Comparison of ENCODE assay signal across 29 mouse cellular contexts in the genomic region with DNA sequence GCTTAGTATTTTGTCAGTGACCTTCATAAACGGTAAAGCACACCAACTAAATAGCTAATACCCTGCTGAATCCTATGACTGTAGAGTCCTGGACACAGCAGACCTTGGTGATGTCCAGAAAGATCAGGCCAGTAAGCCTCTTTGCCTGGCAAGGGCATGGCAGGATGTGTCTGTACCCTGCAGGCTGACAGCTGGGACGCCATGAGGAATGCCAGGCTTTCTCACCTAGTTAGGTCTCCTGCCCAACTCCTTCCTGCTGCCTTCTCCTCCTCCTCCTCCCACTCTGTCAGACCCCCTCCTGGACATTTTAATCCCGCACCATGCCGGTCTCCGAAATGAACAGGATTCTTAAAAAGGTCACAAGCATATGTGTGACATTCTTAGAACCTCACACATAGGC.
DNase-seq lines count a peak whose midpoint lies in the region; ATAC-seq and TF ChIP-seq lines count a peak whose summit lies in the region.
"Had no signal": no experiment of that assay in that cellular context is flagged by ENCODE, and none has a peak within 500 bp of the region (broad histone marks: within the 10 kb centered on the region; RNA-seq: fewer than 3 reads in every experiment).

No protein-coding gene starts in this region.

- WGBS in hindbrain, postnatal 0 days, result 81% methylated on average over 5 of the region's 5 CpGs
- WGBS in hindbrain, embryonic 16.5 days, result 88% methylated on average over 5 of the region's 5 CpGs
- WGBS in cerebellum, adult 2 months, result 15% methylated on average over 5 of the region's 5 CpGs

- H3K9ac ChIP-seq in hindbrain, postnatal 0 days (replicated peaks; ENCODE audit: low read length), result no peak overlapping the region
- no peak overlapping the region for H3K9ac ChIP-seq in hindbrain, embryonic 16.5 days (ENCODE audit: low read depth, low read length)
- H3K9ac ChIP-seq: embryonic facial prominence, embryonic 15.5 days; forebrain, embryonic 12.5 days; forebrain, postnatal 0 days; hindbrain, embryonic 15.5 days; intestine, embryonic 15.5 days; liver, embryonic 14.5 days; lung, embryonic 14.5 days had no signal

- H3K4me3 ChIP-seq in hindbrain, postnatal 0 days (ENCODE audit: low read length), result no peak overlapping the region
- H3K4me3 ChIP-seq in hindbrain, embryonic 16.5 days (ENCODE audit: low read length), result no peak overlapping the region
- H3K4me3 ChIP-seq in cerebellum, adult 2 months (replicated peaks; ENCODE audit: insufficient read depth, low read depth, low read length), result no peak overlapping the region
- H3K4me3 ChIP-seq: embryonic facial prominence, embryonic 15.5 days; forebrain, embryonic 12.5 days; hindbrain, embryonic 10.5 days; hindbrain, embryonic 15.5 days; intestine, embryonic 15.5 days had no signal

- H3K4me1 ChIP-seq in hindbrain, postnatal 0 days (ENCODE audit: insufficient read depth, low read length), result peaks cover 5% of the 10 kb centered on the region; the same call in 1 of the 2 replicates
- no peaks in the 10 kb centered on the region for H3K4me1 ChIP-seq in hindbrain, embryonic 16.5 days (ENCODE audit: control insufficient read depth, insufficient read depth, low read depth, low read length)
- peaks cover 12% of the 10 kb centered on the region for H3K4me1 ChIP-seq in cerebellum, adult 2 months (ENCODE audit: control insufficient read depth, insufficient read depth, low read length)
- H3K4me1 ChIP-seq: forebrain, embryonic 12.5 days had no signal

- no peak overlapping the region for H3K27ac ChIP-seq in hindbrain, postnatal 0 days
- H3K27ac ChIP-seq in hindbrain, embryonic 16.5 days (ENCODE audit: low read depth, low read length), result no peak overlapping the region
- no peak overlapping the region for H3K27ac ChIP-seq in cerebellum, adult 2 months (ENCODE audit: insufficient read depth, low read length)
- H3K27ac ChIP-seq: embryonic facial prominence, embryonic 15.5 days; forebrain, embryonic 12.5 days; hindbrain, embryonic 10.5 days; hindbrain, embryonic 15.5 days; intestine, embryonic 15.5 days; liver, embryonic 14.5 days had no signal

- peak; percentile 28; the same call in 1 of the 2 replicates for ATAC-seq in hindbrain, postnatal 0 days
- no peak for ATAC-seq in hindbrain, embryonic 16.5 days
- ATAC-seq in megakaryocyte progenitor cell, adult 5-6 weeks (replicated peaks; ENCODE audit: poor library complexity), result no peak
- ATAC-seq: forebrain, postnatal 0 days; intestine, embryonic 15.5 days had no signal

- H3K9me3 ChIP-seq in hindbrain, postnatal 0 days (ENCODE audit: low read length), result no peaks in the 10 kb centered on the region
- no peaks in the 10 kb centered on the region for H3K9me3 ChIP-seq in hindbrain, embryonic 16.5 days (ENCODE audit: control insufficient read depth, low read length)
- H3K9me3 ChIP-seq: embryonic facial prominence, embryonic 15.5 days; forebrain, embryonic 12.5 days; hindbrain, embryonic 10.5 days; hindbrain, embryonic 15.5 days; intestine, embryonic 15.5 days had no signal

- DNase-seq in cerebellum, adult 11-12 months, result peak; percentile 42
- DNase-seq in cerebellum, postnatal 4 days (ENCODE audit: low spot score in 2 of 2), result no peak
- DNase-seq in hindbrain, postnatal 0 days (ENCODE audit: low spot score), result no peak
- peak; percentile 48 to 70 for DNase-seq in cerebellum, adult 2 months
- peak; percentile 68 to 81 for DNase-seq in cerebellum, postnatal 25 days
- DNase-seq: adrenal gland, adult 8-10 months; forebrain, postnatal 0 days; gastrocnemius, postnatal 25 days; heart, adult 11 months; heart, postnatal 14 days; kidney, adult 2 months; kidney, postnatal 36 days; layer of hippocampus, postnatal 36 days; liver; lung, embryonic 14.5 days; lung, postnatal 14 days; midbrain, embryonic 14.5 days; right cerebral cortex, postnatal 14 days; thymus, postnatal 4 days had no signal

- TF ChIP-seq POLR2A in cerebellum, adult 2 months (IDR thresholded peaks at IDR 0.05; ENCODE audit: borderline replicate concordance, insufficient read depth, low read length), result no peak

- no peaks in the 10 kb centered on the region; the same call in 1 of the 2 replicates for H3K36me3 ChIP-seq in hindbrain, postnatal 0 days (ENCODE audit: insufficient read depth, low read length)
- H3K36me3 ChIP-seq in hindbrain, embryonic 16.5 days (ENCODE audit: control insufficient read depth, insufficient read depth, low read length), result no peaks in the 10 kb centered on the region
- H3K36me3 ChIP-seq: embryonic facial prominence, embryonic 15.5 days; forebrain, embryonic 12.5 days; G1E; hindbrain, embryonic 10.5 days; intestine, embryonic 15.5 days had no signal

- TF ChIP-seq CTCF in hindbrain, postnatal 0 days (IDR thresholded peaks at IDR 0.05; ENCODE audit: low read depth), result no peak
- no peak for TF ChIP-seq CTCF in cerebellum, adult 2 months (IDR thresholded peaks at IDR 0.05; ENCODE audit: borderline replicate concordance, insufficient read depth, low read depth, low read length)

- no peak overlapping the region for H3K4me2 ChIP-seq in hindbrain, postnatal 0 days (ENCODE audit: low read depth, low read length)
- no peak overlapping the region for H3K4me2 ChIP-seq in hindbrain, embryonic 16.5 days (ENCODE audit: low read length)
- H3K4me2 ChIP-seq: embryonic facial prominence, embryonic 15.5 days; forebrain, embryonic 12.5 days; heart, embryonic 11.5 days; hindbrain, embryonic 15.5 days; intestine, embryonic 15.5 days; lung, embryonic 14.5 days had no signal

- H3K27me3 ChIP-seq in hindbrain, postnatal 0 days (ENCODE audit: insufficient read depth, low read length), result no peaks in the 10 kb centered on the region
- H3K27me3 ChIP-seq in hindbrain, embryonic 16.5 days (replicated peaks; ENCODE audit: control insufficient read depth, insufficient read depth, low read length), result no peaks in the 10 kb centered on the region
- H3K27me3 ChIP-seq in cerebellum, adult 2 months (ENCODE audit: control insufficient read depth, insufficient read depth, low read length), result no peaks in the 10 kb centered on the region
- H3K27me3 ChIP-seq: embryonic facial prominence, embryonic 15.5 days; hindbrain, embryonic 15.5 days; intestine, embryonic 15.5 days had no signal

Comparison
In these comparisons a context has a peak if more than half of its experiments do, and no peak if none do; other contexts are left out.
1. DNase-seq: peak in cerebellum, adult 11-12 months (single experiment), cerebellum, adult 2 months (2 of 2) and cerebellum, postnatal 25 days (2 of 2); none in cerebellum, postnatal 4 days (0 of 2) and hindbrain, postnatal 0 days (single experiment).